Mouse (Mus musculus): ENCODE results near the gene Gspt1. TPM values are rescaled to one million over a fixed set of nuclear protein-coding genes. Genes with fewer than 3 reads are reported as not detected.
"Not testable (repeated sequence)": the region's sequence is repeated elsewhere in the genome, so short reads cannot be mapped to it uniquely, and the experiment has no call there.

The Gspt1 gene
- polyA plus RNA-seq (2015; fragmentation: Nextera tagmentation; extraction: Ambion mirVana) = 49.5 and 51.2 TPM in 2 replicates

GRCm38 (mm10) chr16:11253898-11254722 lies at the start of gene Gspt1:
Gene Gspt1 (minus strand): TSS chr16:11254325.
- Histone ChIP-seq H3K9me3 (no peaks in the 10 kb centered on the region), H3K27ac (replicated peaks) (peak within 1 kb of the TSS; percentile 94), H3K27me3 (no peaks in the 10 kb centered on the region), H3K9ac (peak within 1 kb of the TSS; percentile 88), H3K4me3 (peak within 1 kb of the TSS; percentile 99), H3K4me2 (peak within 1 kb of the TSS; percentile 98), H3K36me3 (no peaks in the 10 kb centered on the region), H3K4me1 (replicated peaks) (peaks cover 27% of the 10 kb centered on the region)
- under 1% methylated on average over 74 of the region's 76 CpGs for WGBS
- peak; percentile 98 for ATAC-seq (ENCODE audit: low FRiP score, low read depth)

DNA sequence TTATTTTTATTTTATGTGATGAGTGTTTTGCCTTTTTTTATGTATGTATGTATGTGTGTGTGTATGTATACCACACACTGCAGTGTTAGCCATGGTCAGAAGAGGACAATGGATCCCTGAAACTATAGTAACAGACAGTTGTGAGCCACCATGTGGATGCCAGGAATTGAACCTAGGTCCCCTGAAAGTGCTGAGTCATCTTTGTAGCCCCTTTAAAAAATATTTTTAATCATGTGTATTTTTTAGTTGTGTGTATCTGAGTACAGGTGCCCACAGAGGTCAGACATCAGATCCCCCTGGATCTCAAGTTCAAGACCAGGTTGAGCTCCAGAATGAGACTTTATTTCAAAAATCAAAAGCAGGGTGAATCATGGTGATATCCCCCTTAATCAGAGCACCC lies 49.6 kb upstream of the Gspt1 start:
- Histone ChIP-seq H3K4me2 (no peak overlapping the region), H3K27me3 (no peaks in the 10 kb centered on the region), H3K27ac (replicated peaks) (no peak overlapping the region), H3K4me1 (replicated peaks) (no peaks in the 10 kb centered on the region), H3K9me3 (no peaks in the 10 kb centered on the region), H3K4me3 (no peak overlapping the region), H3K9ac (no peak overlapping the region), H3K36me3 (no peaks in the 10 kb centered on the region)
- no peak for ATAC-seq (ENCODE audit: low FRiP score, low read depth)

DNA sequence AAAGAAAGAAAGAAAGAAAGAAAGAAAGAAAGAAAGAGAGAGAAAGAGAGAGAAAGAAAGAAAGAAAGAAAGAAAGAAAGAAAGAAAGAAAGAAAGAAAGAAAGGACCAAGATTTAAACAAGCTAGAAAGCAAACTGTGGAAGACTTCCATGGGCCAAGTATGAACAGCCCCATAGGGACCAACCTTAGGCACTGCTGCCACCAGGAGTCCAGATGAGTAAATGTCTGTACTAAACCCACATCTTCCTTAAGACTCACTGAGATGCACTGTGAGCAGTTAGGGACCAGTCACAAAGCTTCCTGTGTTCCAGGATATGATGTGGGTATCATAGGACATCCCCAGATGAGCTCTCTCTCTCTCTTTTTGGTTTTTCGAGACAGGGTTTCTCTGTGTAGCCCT lies 43.6 kb upstream of the Gspt1 start:
- not testable (repeated sequence) for H3K4me3 ChIP-seq; ATAC-seq (ENCODE audit: low FRiP score, low read depth); H3K9ac ChIP-seq; H3K4me2 ChIP-seq; H3K27ac ChIP-seq (replicated peaks); H3K9me3 ChIP-seq; H3K4me1 ChIP-seq (replicated peaks); H3K27me3 ChIP-seq; H3K36me3 ChIP-seq
- 72% methylated on average over 1 of the region's 1 CpGs for WGBS

DNA sequence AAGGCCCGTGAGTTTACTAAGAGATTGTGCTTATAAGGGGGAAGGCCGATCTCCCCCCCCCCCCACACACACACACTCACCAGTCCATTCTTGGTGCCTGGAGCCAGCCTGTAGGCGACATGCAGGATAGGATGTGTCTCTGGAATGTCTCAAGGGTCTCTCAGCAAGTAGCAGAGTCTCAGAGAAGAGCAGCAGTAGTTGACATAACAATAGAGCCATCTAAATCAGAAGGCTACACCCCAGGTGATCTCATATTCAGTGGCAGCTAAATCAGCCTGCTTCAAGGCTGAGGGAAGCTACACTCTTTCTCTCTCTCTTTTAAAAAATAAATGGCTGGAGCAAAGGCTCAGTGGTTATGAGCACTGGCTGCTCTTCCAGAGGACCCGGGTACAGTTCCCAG lies 41.5 kb upstream of the Gspt1 start:
- H3K9me3 ChIP-seq; H3K27me3 ChIP-seq; H3K36me3 ChIP-seq; H3K4me1 ChIP-seq (replicated peaks); H3K27ac ChIP-seq (replicated peaks); H3K4me2 ChIP-seq; H3K4me3 ChIP-seq; ATAC-seq (ENCODE audit: low FRiP score, low read depth); H3K9ac ChIP-seq: not testable (repeated sequence)
- WGBS = 73% methylated on average over 4 of the region's 4 CpGs

DNA sequence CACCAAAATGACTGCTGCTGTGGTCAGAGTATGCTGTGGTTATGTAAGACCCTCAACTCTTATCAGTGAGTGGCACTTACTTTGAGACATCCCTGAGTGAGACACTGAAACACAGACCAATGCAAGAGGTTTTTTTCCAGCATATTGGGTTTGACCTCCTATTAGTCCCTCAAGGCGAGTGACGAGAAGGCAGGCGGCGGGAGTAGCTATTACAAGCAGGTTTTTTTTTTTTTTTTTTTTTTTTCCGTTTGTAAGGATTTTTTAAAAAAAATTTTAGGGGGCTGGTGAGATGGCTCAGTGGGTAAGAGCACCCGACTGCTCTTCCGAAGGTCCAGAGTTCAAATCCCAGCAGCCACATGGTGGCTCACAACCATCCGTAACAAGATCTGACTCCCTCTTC lies 34.7 kb upstream of the Gspt1 start:
- H3K9ac ChIP-seq; H3K27ac ChIP-seq (replicated peaks); H3K4me1 ChIP-seq (replicated peaks); H3K4me3 ChIP-seq; ATAC-seq (ENCODE audit: low FRiP score, low read depth); H3K27me3 ChIP-seq; H3K36me3 ChIP-seq; H3K4me2 ChIP-seq; H3K9me3 ChIP-seq: not testable (repeated sequence)
- 92% methylated on average over 8 of the region's 8 CpGs for WGBS

DNA sequence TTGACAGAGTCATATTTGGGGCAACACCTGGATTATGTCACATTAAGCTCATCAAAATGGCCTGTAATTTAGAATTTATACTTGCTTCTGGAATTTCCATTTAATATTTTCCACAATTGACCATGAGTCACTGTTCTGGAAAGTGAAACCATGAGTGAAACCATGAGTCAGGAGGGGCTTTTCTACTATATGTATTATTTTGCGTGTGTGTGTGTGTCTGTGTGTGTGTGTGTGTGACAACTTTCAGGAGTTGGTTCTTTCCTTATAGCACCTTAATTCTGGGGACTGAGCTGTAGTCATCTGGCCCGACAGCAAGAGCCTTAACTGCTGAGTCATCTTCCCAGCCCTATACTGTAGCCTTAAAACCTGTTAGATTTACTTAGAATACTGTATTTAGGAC lies 31.8 kb upstream of the Gspt1 start:
- no peak overlapping the region for H3K9ac ChIP-seq
- no peak for ATAC-seq (ENCODE audit: low FRiP score, low read depth)
- H3K36me3 ChIP-seq = no peaks in the 10 kb centered on the region
- H3K4me3 ChIP-seq = no peak overlapping the region
- H3K27me3 ChIP-seq = no peaks in the 10 kb centered on the region
- no peak overlapping the region for H3K4me2 ChIP-seq
- no peaks in the 10 kb centered on the region for H3K9me3 ChIP-seq
- H3K27ac ChIP-seq (replicated peaks) = no peak overlapping the region
- H3K4me1 ChIP-seq (replicated peaks) = no peaks in the 10 kb centered on the region
- WGBS = 93% methylated on average over 2 of the region's 2 CpGs

DNA sequence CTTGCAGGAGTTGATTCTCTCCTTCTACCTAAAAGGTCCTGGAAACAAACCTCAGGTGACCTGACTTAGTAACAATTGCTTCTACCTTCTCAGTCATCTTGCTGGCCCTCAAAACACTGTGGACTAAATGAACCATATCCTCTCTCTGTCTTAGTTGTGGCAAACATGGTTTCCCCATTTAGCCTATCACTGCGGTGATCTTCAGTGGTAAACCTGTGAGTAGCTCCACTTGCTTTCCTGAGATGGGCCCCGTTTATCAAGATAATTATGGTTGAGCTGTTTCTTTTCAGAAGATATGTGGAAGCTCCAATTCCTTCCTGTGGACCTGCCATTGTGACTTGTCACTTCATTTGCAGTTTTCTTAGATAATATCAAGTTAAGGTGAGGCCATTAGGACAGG lies 30.8 kb upstream of the Gspt1 start:
- H3K4me2 ChIP-seq = no peak overlapping the region
- no peak for ATAC-seq (ENCODE audit: low FRiP score, low read depth)
- H3K9ac ChIP-seq = no peak overlapping the region
- 89% methylated on average over 2 of the region's 2 CpGs for WGBS
- H3K27me3 ChIP-seq = no peaks in the 10 kb centered on the region
- H3K4me3 ChIP-seq = no peak overlapping the region
- H3K9me3 ChIP-seq = no peaks in the 10 kb centered on the region
- H3K36me3 ChIP-seq = no peaks in the 10 kb centered on the region
- H3K27ac ChIP-seq (replicated peaks) = no peak overlapping the region
- no peaks in the 10 kb centered on the region for H3K4me1 ChIP-seq (replicated peaks)

- Histone ChIP-seq H3K27ac (replicated peaks) (no peak overlapping the region), H3K4me3 (no peak overlapping the region), H3K9ac (no peak overlapping the region), H3K36me3 (no peaks in the 10 kb centered on the region), H3K9me3 (no peaks in the 10 kb centered on the region), H3K4me2 (no peak overlapping the region), H3K4me1 (replicated peaks) (no peaks in the 10 kb centered on the region), H3K27me3 (no peaks in the 10 kb centered on the region)
- 82% methylated on average over 5 of the region's 5 CpGs for WGBS
- no peak for ATAC-seq (ENCODE audit: low FRiP score, low read depth)
Measured at GRCm38 (mm10) chr16:11282655-11283232, 28.6 kb upstream of the Gspt1 start.

DNA sequence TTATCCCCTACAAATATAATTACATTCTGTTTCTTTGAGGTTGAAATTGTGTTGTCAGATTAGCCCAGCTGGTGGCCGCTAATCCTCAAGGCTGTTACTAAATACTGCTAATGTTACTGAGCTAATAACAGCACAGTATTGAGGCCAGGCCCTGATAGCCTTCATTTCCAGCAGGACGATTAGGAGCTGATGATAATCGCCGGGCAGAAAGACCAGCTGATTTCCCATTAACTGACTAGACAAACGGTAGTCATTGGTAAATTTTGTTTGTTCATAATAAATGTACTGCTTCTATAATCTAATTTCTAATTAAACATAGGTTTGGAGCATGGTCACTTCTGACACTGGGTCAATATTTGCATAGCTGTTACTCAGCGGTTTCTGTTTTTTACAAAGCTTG lies 24.7 kb upstream of the Gspt1 start:
- ATAC-seq (ENCODE audit: low FRiP score, low read depth) = no peak
- Histone ChIP-seq H3K27ac (replicated peaks) (no peak overlapping the region), H3K9ac (no peak overlapping the region), H3K4me2 (no peak overlapping the region), H3K4me3 (no peak overlapping the region), H3K9me3 (no peaks in the 10 kb centered on the region), H3K36me3 (no peaks in the 10 kb centered on the region), H3K4me1 (replicated peaks) (no peaks in the 10 kb centered on the region), H3K27me3 (no peaks in the 10 kb centered on the region)
- 82% methylated on average over 6 of the region's 6 CpGs for WGBS

DNA sequence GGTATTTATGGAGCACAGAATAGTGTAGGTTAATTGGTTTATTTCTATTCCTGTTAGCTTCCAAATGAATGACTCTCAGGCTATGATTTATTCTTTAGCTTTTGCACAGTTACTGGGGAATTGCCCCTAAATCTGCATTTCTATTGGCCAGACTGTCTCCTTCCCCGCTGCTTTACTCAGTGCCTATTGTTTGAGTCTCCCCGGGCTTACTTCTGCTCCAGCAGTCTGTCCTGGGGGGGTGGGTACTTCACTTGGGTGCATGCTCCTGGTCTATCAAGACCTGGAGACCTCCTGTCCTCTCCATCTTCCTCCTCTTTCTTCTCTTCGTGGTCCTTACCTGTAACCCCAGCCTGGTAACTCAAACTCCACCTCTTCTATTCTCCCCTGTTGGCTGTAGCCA lies 22.8 kb upstream of the Gspt1 start:
- no peak overlapping the region for H3K27ac ChIP-seq (replicated peaks)
- WGBS = 14% methylated on average over 3 of the region's 3 CpGs
- no peaks in the 10 kb centered on the region for H3K4me1 ChIP-seq (replicated peaks)

DNA sequence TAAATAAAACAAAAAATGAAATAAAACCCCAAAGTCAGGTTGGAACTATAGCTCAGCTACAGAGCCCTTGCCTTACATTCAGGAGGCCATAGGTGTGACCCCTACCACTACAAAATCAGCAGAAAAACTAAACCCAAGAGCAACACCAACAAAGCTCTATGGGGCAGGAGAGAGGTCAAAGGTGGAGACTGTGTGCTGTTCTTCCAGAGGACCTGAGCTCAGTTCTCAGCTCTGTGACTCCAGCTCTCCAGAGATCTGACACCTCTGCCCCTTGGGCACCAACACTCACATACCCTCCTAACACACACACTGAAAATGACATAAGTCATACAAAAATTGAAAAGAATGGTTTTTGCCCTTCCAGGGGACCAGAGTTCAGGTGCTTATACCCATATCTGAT lies 16.9 kb upstream of the Gspt1 start:
- no peak for ATAC-seq (ENCODE audit: low FRiP score, low read depth)
- H3K9me3 ChIP-seq = no peaks in the 10 kb centered on the region
- H3K36me3 ChIP-seq = no peaks in the 10 kb centered on the region
- no peak overlapping the region for H3K4me3 ChIP-seq
- no peak overlapping the region for H3K27ac ChIP-seq (replicated peaks)
- H3K4me2 ChIP-seq = no peak overlapping the region
- H3K4me1 ChIP-seq (replicated peaks) = no peaks in the 10 kb centered on the region
- no peaks in the 10 kb centered on the region for H3K27me3 ChIP-seq
- no peak overlapping the region for H3K9ac ChIP-seq

More for the DNA sequence above, 22.8 kb upstream of the Gspt1 start:
- Histone ChIP-seq H3K9ac (no peak overlapping the region), H3K27me3 (no peaks in the 10 kb centered on the region), H3K9me3 (no peaks in the 10 kb centered on the region), H3K4me3 (no peak overlapping the region), H3K36me3 (no peaks in the 10 kb centered on the region), H3K4me2 (no peak overlapping the region)
- ATAC-seq (ENCODE audit: low FRiP score, low read depth) = no peak

DNA sequence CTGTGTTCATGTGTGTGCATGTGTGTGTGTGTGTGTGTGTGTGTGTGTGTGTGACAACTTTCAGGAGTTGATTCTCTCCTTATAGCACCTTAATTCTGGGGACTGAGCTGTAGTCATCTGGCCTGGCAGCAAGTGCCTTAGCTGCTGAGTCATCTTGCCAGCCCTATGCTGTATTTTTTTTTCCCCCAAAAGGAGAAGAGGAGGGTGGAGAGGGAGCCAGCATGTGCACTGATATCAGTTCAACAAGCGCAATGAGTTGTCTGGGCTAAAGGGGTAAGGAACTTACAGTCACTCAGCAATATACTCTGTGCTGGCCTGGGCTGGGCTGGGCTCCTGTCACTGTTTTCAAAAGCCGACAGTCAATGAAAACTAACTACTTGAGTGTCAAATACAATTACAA lies 16.5 kb upstream of the Gspt1 start:
- Histone ChIP-seq H3K9ac (no peak overlapping the region), H3K36me3 (no peaks in the 10 kb centered on the region), H3K4me3 (no peak overlapping the region), H3K4me1 (replicated peaks) (no peaks in the 10 kb centered on the region), H3K27ac (replicated peaks) (no peak overlapping the region), H3K4me2 (no peak overlapping the region), H3K9me3 (no peaks in the 10 kb centered on the region), H3K27me3 (no peaks in the 10 kb centered on the region)
- WGBS = 92% methylated on average over 2 of the region's 2 CpGs
- no peak for ATAC-seq (ENCODE audit: low FRiP score, low read depth)

DNA sequence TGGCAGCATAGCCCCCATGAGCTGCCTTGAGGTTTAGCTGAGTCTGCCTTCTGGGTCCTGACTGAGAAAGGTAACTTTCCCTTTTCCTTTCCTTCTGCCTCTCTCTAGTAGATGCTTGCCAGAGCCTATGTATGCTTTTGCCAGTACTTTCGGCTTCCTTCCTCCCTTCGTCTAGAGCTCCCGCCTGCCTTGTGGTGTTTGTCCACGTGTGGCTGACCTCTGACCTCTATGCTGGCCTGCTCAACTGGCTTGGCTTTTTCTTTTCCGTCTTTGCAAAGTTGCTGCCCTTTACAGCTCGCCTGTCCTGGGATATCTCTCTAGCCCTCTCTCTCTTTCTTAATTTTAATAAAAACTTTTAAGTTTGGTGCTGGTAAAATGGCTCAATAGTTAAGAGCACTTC lies 15.7 kb upstream of the Gspt1 start:
- Histone ChIP-seq H3K9ac (no peak overlapping the region), H3K36me3 (no peaks in the 10 kb centered on the region), H3K4me2 (no peak overlapping the region), H3K27me3 (no peaks in the 10 kb centered on the region), H3K4me1 (replicated peaks) (no peaks in the 10 kb centered on the region), H3K4me3 (no peak overlapping the region), H3K27ac (replicated peaks) (no peak overlapping the region), H3K9me3 (no peaks in the 10 kb centered on the region)
- WGBS = 44% methylated on average over 6 of the region's 6 CpGs
- ATAC-seq (ENCODE audit: low FRiP score, low read depth) = no peak

Measured in hindbrain, embryonic 15.5 days (tissue).